Mouse (Mus musculus) erythroid progenitor cell, adult 5-6 weeks (primary cell): Measurements from ENCODE around the gene Rgs7bp. TPM values are rescaled to one million over a fixed set of nuclear protein-coding genes. Genes with fewer than 3 reads are reported as not detected.
"Not testable (repeated sequence)": the region's sequence is repeated elsewhere in the genome, so short reads cannot be mapped to it uniquely, and the experiment has no call there.

Experiments
- ATAC-seq: replicated peaks from 2 replicates; pipeline ENCODE4 v1.8.0; 2016; ENCODE audit warnings: moderate number of reproducible peaks, mild to moderate bottlenecking, moderate TSS enrichment, inconsistent platforms; ENCODE audit not compliant: poor library complexity, low FRiP score, severe bottlenecking
- total RNA-seq, 2 experiments: library from RNA; stranded (forward) in 1 of 2; stranded (reverse) in 1 of 2; fragments of 150-400 nt in 1 of 2; fragments of 186-747, 209-891 nt in 1 of 2; gene quantifications; 2 replicates each; pipeline versions ENCODE4 v1.2.3 to v1.2.4; 2015 to 2017; ENCODE audit warnings: low replicate concordance in 2 of 2

Rgs7bp gene
- total RNA-seq, 2 experiments from 2014 or later: 0.84 TPM; not detected in 1

DNA sequence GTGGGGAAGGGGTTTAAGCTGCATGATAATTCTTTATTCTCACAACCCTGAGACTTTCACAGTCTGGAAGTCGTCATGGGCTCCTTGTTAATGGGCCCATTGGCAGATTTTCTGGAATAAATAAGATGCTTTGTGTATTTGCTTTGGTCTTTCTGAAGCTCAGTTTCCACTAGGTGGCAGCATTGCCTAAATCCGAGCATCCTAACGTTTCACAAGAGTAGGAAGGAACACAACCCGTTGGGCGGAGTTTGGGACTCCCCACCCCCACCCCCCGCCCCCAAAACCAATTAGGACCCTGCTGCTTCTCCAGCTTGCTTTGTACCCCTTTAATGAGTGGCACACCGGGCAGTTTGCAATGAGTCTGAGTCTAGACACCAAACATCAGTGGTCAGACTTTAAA, 106.8 kb downstream of the Rgs7bp start:
- ATAC-seq: no peak

DNA sequence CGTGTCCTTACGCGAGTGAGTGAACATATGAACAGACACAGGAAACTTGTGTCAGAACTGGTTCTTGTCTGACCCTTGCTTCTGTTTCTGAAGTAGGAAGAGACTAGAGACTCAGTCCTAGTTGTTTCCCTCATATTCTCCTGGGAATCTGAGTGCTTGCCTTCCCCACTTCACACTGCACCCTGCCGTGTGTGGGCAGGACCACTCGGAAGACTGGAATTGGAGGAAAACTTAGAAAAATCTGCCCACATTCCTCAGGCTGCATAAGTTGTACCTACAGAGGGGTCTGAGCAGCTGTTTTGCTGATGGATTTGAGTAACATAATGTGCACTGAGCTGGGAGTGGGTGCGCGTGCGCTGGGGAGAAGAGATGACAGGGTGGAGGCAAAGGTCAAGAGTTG, 114.2 kb downstream of the Rgs7bp start:
- ATAC-seq: no peak

DNA sequence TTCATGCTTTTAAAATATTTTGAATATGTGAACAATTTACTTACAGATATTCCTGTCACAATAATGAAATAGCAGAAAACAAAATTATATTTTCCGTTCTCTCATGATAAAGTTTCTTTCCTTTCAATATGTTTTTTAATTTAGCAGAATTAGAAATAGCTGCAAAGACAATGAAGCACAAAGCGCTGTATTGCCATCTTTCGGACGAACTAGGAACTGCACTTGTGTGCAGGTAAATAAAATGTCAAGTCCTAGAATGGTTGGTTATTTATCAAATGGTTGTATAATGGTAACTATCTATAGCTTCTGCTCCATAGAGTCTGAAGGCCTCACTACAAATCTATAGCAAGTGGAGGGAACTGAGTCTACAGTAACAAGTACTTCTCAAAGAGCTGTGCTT, 114.9 kb downstream of the Rgs7bp start:
- ATAC-seq: no peak

DNA sequence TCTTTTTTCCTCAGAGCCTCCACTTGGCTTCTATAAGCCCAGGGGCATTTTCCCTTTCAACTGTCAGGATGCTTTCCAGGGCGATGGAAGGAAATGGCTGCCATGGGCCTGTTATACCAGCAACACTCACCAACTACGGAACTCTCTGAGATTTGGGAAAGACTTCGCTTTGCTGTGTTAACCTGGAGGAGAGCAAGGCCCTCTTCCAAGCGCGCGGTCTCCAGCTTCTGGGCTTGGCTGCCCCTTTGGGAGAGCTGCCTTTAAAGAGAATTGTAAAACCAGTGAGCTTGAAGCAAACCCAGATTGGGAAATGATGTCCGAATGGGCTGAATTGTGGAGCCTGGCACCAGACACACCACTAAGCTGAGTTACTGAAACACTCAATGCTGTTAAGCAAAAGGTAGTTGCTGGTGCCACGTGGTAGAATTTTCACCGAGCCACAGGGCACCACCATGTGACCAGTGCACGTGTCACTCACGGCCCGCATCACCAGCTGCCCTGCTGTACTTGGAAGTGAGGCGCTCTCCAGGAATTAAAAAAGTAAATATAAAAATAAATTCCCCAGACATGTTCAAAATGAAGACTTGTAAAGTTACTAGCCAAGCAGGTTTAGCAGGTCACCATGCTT, 115.7 kb downstream of the Rgs7bp start:
- no peak for ATAC-seq

DNA sequence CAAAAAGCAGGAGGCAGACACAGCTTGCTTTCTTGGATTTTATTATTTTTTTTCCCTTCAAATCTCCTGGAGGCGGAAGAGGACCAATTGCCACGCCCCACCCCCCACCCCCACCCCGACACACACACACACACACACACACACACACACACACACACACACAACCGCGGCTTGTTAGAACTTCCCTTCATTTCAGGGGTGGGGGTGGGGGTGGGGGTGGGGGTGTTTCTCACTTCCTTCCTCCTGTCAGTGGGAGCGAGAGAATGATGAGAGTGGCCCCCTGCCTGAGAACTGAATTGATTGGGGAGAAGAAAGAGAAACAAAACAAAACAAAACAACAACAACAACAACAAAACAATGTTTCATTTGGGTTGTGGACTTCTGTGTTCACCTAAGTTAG, 117.0 kb downstream of the Rgs7bp start:
- no peak for ATAC-seq

DNA sequence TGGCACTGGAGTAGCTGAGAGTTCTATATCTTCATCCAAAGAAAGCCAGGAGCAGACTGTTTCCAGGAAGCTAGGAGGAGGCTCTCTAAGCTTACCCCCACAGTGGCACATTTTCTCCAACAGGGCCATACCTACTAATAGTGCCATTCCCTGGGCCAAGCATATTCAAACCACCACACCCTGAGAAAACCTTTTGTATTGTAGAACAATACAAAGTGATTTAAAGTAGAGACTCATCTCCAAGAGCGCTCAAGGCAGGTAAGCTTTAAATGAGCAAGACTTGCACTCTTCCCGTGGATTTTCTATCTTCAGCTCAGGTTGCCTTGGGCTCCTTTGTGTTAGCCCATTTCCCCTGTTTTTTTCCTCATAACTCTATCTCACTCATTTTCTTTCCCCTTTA, 118.1 kb downstream of the Rgs7bp start:
- ATAC-seq: no peak

DNA sequence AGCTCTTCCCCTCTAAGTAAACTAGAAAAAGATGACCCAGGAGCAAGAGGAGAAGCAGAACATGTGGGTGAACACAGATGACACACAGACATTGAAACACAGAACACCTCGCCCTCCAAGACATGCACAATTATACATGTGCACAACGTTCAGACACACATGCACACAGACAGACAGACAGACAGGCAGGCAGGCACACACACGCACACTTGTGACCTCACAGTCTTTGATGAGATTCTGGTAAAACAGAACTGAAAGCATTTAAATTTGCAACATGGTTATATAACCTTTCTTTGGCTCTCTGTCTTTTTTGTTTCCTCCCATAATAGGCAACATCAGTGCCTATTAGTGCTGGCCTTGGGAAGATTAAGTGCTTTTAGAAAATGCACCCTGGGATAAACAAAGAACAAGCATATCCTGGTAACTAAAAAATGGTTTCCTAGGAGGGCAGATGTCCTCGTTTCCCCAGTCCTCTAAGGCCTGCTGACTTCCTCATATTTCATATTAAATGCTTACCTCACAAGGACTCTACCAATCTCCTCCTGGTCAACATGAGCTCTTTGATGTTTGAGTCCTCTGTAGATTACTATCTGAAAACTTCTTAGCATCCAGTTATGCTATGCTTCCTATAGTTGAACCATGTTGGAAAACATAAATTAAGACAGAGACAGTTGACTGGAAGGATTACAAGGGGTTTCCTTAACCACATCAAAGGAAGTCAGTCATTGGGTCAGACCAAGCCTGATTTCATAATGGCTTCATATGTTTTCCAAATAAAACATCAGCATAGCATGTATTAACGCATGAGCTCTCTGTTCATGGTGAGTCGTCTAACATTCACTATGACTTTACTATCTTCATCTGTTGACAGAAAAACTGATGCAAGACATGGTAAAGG, 122.8 kb downstream of the Rgs7bp start:
- no peak for ATAC-seq

DNA sequence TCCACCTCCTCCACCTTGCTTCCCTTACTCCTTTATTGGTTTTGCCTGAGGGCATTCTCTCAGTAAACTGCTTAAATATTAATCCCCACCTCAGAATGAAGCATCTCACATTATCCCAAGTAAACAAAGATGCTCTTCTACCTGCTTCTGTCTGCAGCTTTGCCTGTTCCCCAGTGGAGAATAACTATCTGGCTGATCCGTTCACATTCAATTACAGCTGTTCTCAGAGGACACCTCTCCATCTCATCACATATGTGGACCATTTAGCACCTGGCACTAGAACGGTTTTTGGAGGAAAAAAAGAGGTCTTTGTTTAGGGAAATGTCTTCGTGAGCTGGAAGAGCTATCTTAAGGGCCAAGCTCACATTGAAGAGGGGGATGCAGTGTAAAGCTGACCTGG, 123.9 kb downstream of the Rgs7bp start:
- no peak for ATAC-seq

DNA sequence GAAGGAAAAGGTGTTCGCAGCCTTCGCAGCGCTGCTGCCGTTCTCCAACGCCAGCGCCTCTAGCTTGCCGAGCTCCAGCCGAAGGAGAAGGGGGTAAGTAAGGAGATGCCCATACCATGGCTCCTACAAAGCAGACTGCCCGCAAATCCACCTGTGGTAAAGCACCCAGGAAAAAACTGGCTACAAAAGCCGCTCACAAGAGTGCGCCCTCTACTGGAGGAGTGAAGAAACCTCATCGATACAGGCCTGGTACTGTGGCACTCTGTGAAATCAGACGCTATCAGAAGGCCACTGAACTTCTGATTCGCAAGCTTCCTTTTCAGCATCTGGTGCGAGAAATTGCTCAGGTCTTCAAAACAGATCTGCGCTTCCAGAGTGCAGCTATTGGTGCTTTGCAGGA, 136.1 kb downstream of the Rgs7bp start:
- ATAC-seq: no peak

DNA sequence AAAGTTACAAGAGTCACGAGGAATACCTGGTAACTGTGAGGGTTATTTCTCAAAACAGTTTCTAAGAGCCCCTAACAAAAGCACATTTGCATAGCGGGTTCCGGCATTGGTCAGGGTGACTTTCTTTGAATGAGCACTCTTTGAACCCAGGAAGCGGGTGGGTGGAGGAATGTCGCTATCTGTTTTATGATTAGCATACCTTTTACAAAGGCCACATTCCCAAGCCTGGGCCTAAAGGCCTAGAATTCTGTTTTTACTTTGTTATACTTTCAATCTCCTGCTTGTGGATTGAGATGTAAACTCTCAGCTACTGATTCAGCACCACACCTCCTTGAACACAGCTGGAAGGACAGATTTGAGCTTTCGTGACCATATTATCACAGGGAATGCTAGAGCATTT, 138.0 kb downstream of the Rgs7bp start:
- ATAC-seq: not testable (repeated sequence)

DNA sequence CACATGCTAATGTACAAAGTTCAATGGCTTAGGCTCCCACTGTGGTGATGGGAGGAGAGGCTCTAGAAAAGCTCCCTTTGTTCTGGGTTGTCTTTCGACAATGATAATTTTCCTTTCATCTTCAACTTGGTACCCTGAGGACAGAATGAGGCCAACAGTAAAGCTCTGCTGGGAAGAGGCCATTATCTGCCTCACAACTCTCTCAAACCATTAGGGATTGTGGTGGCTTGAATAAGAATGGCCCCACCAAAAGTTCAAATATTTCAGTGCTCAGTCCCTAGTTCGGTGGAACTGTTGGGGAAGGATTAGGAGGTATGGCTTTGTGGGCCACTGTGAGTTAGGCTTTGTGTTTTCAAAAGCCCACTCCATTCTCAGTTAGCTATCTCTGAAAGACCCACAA, 138.6 kb downstream of the Rgs7bp start:
- no peak for ATAC-seq

DNA sequence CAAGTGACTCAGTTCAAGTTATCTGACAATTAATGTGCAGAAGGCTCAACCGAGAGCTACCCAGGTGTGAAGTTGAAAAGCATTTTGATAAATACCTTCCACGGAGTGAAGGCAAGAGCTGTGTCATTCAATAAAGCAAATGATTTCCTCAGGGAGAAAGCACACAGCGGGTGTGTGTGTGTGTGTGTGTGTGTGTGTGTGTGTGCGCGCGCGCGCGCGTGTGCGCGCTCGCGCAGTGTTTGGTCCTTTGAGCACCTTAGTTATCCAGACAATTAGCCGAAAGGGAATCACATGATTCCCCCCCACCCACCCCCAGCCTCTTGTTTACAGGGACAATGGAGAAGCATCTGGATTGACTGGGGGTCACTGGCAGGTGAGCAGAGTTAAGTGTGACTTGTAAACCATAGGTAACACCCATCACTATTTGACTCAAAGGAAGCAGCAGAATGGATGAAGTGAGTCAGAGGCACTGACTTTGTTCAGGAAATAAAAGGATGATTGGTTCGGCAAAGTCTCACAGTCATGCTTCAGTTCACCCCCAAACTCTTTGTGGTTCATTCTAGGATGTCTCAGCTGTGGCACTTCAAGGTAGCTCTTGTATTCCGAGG, 140.3 kb downstream of the Rgs7bp start:
- ATAC-seq: no peak

DNA sequence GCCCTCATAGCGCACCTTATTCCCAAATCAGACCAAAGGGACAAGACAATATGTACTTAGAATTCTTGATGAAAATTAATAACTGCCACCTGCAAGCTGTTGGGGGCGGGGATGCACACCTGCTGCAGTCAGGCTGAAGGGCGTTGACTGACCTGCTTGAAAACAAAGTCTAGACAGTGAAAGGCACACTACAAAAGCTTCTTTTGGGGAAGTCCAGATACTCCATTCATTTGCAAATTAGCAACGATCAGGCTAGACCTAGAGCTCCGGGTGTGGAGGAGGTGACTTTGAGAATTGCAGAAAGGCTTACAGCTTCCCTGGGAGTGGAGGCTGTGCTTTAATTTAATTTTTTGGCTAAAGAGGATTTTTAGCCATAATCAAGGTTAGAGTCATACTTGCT, 143.1 kb downstream of the Rgs7bp start:
- ATAC-seq: not testable (repeated sequence)

DNA sequence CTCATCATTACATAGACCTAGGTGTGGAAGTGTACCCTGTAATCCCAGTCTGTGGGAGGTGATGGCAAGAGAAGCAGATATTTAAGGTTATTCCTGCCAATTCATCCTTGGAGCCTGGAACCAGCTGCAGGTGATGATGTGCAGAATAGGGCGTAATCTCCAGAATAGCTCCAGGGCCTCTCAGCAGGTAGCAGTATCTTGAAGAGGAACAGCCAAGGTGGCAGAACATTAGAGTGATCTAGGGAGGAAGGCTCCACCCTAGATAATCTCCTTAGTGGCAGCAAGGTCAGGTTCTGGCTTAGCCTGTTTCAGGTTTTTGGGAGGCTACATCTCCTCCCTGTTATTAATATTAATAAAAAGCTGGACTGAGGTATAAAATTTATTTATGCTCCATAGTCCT, 143.7 kb downstream of the Rgs7bp start:
- not testable (repeated sequence) for ATAC-seq

DNA sequence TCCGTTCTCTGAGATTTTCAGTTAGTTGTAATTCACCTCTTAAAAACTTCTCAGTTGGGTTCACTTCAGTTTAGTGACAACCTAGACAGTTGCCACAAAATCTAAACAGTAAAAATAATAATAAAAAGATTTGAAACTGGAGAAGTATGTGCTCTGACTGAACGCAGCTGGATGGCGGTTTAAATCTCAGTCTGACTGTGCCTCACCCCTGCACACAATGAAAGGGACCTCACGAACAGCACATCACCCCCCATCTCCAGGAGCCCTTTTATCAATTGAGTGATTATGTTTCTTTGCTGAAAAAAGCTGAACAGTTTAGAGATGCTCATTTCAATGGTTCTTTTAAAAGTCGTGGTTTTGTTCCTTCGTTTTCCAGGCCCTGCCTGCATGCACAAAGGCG, 146.0 kb downstream of the Rgs7bp start:
- ATAC-seq: no peak

Other genes with a start within 250 kb of the Rgs7bp start
- 20.5 and 23.9 TPM in 2 replicates for gene Cwc27, start 237.8 kb downstream of the Rgs7bp start, total RNA-seq (2015; ENCODE audit: low replicate concordance)
- gene Cwc27, start 237.8 kb downstream of the Rgs7bp start, total RNA-seq (2017; ENCODE audit: low replicate concordance): 13.1 and 15.3 TPM in 2 replicates
- gene Shisal2b, start 191.0 kb downstream of the Rgs7bp start, total RNA-seq (2015; ENCODE audit: low replicate concordance): not detected in 2 replicates
- gene Shisal2b, start 191.0 kb downstream of the Rgs7bp start, total RNA-seq (2017; ENCODE audit: low replicate concordance): not detected in 2 replicates
- not detected in 2 replicates for gene 4933425L06Rik, start 27.2 kb upstream of the Rgs7bp start, total RNA-seq (2015; ENCODE audit: low replicate concordance)
- not detected in 2 replicates for gene 4933425L06Rik, start 27.2 kb upstream of the Rgs7bp start, total RNA-seq (2017; ENCODE audit: low replicate concordance)
- gene Rnf180, start 239.9 kb upstream of the Rgs7bp start, total RNA-seq (2015; ENCODE audit: low replicate concordance): 1.3 TPM in 1 of 2 replicates, not detected in the other
- 0.13 TPM in 1 of 2 replicates, not detected in the other for gene Rnf180, start 239.9 kb upstream of the Rgs7bp start, total RNA-seq (2017; ENCODE audit: low replicate concordance)